Mouse (Mus musculus): ENCODE results near the gene Fads6.

The Fads6 gene

DNA sequence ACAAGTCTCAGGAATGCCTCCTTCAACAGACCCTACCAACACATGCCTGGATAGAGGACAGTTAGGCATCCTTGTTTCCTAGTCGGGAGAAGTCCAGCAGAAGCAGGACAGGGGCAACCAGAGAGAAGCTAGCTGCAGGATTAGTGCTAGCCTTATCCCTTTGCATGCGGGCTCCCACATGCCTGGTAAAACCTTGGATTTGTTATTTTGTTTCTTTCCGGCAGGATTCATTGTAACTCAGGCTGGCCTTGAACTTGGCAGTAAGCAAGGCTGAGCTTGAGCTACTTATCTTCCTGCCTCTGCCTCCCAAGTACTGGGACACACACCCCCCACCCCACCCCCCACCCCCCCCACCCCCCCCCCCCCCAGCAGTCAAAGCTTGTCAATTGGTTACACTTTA, 46.2 kb downstream of the Fads6 start:
- DNase-seq (ENCODE audit: low spot score) = no peak

DNA sequence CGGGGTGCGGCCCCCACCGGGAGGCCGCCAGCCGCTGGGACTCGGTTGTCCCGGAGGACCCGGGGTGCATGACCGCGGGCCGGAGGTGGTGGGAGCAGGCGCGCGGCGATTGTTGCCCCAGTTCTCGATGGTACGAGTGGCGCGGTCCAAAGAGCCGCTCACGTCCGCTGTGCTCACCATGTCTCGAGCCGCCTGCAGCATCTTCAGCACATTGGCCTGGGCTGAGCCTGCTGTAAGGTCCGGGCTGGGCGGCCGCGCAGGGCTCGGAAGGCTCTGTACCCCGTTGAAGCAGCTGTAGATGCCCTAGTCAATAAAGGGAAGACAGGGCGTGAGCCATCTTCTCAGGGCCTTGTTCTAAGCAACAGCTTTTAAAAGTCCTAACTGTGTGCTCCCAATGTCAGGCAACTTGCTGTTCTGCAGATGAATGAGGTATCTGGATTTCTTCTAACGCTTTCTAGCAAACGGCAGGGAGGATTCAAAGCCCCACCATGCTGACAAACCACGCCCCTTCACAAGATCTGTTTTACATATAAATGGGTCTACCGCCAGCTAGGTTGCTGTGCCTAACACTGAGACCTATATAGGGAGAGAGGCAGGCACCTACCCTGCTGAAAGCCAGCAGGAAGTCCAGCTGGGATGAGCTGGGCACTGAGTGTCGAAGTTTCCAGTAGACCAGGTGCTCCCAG, 46.9 kb downstream of the Fads6 start:
- DNase-seq (ENCODE audit: low spot score) = peak; percentile 30

GRCm38 (mm10) chr11:115249721-115250404, 47.6 kb downstream of the Fads6 start:
- DNase-seq (ENCODE audit: low spot score) = peak; percentile 64

GRCm38 (mm10) chr11:115247945-115248344, 49.5 kb downstream of the Fads6 start:
- DNase-seq (ENCODE audit: low spot score) = no peak

- DNase-seq (ENCODE audit: low spot score) = peak; percentile 65
Measured at GRCm38 (mm10) chr11:115247240-115247639, 50.2 kb downstream of the Fads6 start.

- DNase-seq (ENCODE audit: low spot score) = no peak
Measured at GRCm38 (mm10) chr11:115246386-115246785, 51.1 kb downstream of the Fads6 start.

GRCm38 (mm10) chr11:115244840-115245239, 52.6 kb downstream of the Fads6 start:
- DNase-seq (ENCODE audit: low spot score) = no peak

DNA sequence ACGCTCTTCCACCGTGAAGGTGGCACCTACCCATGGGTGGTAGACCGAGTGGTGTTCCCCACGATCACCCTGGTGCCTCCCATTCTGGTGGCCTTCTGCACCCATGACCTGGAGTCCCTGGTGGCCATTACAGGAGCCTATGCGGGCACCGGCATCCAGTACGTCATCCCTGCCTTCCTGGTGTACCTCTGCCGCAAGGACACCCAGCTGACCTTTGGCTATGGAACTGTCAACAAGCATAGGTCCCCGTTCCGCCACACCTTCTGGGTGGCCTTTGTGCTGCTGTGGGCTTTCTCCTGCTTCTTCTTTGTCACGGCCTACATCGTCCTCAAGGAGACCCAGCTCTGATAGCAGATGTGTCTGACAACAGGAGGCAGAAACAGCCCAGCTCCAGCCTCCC, 53.7 kb downstream of the Fads6 start:
- no peak for DNase-seq (ENCODE audit: low spot score)

DNA sequence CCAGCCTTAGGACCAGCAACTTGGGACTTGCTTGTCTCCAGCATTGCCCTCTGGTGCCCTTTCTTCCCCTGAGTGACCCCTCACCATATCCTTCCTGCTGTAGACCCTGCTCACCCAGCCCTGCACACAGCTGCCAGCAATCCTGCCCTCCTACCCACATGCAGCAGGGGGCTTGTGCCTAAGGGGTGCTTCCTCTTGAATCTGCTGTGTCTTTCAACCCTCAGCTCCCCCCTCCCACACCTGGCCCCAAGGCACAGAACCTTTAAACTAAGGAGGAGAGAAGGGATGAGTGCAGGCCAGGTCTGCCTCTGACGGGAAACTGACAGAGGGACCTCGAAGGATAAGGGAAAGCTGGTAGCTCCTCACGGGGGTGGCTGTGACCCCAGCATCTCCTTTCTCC, 54.7 kb downstream of the Fads6 start:
- no peak for DNase-seq (ENCODE audit: low spot score)

- DNase-seq (ENCODE audit: low spot score) = no peak
Measured at GRCm38 (mm10) chr11:115241402-115241801, 56.1 kb downstream of the Fads6 start.

- DNase-seq (ENCODE audit: low spot score) = no peak
Measured at GRCm38 (mm10) chr11:115236570-115236969, 60.9 kb downstream of the Fads6 start.

DNA sequence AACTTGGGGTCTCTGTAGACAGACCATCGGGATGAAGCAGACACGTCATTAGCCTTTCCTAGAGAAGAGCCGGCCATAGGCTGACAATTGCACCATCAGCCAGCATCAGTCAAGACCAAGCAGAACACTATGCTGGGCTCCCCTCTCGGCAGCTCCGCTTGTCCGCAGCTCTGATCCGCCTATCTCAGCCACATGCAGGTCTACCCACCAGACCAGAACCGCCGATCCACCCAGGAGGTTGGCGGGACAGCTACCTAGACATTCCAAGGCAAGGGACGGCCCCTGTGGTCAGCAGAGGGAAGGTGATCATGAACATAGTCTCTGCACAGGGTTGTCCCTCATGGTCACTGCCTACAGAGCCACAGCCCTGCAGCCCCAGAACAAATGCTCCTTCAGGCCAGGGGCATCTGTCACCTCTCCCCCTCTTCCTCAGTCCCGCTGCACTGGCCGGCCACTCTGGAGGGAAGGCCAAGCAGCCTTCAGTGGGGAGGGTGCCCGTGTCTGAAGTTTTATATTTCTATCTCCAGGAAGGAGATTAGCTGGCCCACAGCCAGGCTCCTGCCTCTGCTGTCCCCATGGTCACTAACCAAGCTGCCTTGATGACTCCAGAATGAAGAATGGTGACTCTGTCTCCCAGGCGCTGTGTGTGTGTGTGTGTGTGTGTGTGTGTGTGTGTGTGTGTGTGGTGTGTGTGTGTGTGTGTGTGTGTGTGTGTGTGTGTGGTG, 63.0 kb downstream of the Fads6 start:
- no peak for DNase-seq (ENCODE audit: low spot score)

DNA sequence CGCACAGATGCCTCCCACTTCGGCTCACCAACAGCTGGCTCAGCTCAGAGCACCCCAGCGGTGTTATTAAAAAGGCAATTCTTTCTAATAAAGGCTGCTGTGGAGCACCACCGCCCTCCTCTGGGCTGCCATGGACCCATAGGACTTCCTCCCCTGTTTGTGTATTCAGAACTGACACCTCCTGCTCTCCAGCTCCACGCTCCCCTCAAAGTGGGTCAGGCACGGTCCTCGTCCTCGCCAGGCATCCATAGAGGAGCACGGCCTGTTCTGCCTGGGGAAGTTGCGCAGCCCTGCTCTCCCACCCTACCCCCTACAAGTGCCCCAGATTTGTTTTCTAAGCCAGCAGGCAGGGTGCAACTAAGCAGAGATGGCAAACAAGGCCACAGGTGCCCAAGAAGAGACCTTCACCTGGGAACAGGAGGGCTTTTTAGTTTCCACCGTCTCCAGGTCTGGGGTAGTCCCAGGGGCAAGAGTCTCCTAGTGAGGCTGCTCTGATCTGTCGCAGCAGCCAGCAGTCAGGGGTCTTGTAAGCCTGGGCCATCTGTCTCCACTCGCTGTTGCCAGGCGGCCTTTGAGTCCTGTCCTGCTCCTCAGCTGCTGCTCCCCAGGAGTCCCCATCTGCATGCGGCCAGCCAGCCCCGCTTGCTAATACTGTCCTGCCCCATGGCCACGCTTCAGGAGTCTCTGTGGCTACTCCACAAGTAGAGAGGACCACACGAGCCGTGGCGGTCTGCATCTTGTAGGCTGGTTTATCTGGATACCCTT, 63.8 kb downstream of the Fads6 start:
- DNase-seq (ENCODE audit: low spot score) = peak; percentile 68

GRCm38 (mm10) chr11:115232889-115233288, 64.6 kb downstream of the Fads6 start:
- DNase-seq (ENCODE audit: low spot score) = no peak

DNA sequence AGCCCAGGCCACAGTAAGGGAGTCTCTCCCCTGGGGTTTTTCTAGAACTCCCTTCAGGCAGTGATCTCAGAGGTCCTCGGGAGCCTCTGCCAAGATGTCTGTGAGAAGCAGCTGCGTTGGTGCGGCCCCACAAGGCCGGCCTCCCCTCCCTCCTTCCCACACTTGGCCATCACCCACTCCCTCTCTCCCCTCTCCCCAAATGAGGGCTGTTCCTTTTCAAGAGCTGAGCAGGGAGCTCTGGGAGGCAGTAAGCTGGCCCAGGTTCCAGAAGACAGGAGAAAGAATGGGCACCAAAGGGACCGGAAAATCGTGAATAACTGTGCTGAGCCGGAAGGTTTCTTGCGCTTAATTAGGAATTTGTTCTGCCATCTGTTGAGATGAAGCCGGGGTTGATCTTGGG, 65.5 kb downstream of the Fads6 start:
- peak; percentile 49 for DNase-seq (ENCODE audit: low spot score)

GRCm38 (mm10) chr11:115231168-115231915, 66.1 kb downstream of the Fads6 start:
- no peak for DNase-seq (ENCODE audit: low spot score)
